Comparison of ENCODE assay signal across 15 mouse cellular contexts in the genomic region with DNA sequence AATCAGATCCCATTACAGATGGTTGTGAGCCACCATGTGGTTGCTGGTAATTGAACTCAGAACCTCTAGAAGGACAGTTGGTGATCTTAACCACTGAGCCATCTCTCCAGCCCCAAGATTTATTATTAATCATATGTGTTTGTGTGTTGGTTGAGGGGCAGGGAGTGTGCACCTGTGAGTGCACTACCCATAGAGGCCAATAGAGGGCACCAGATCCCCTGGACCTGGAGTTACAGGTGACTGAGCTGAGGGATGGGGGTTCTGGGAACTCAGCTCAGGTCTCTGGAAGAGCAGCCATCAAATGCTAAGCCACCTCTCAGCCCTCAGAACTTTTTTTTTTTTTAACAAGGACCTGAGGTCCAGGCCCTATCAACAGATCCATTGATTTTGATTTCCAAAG.
DNase-seq lines count a peak whose midpoint lies in the region; ATAC-seq and TF ChIP-seq lines count a peak whose summit lies in the region.
"Had no signal": no experiment of that assay in that cellular context is flagged by ENCODE, and none has a peak within 500 bp of the region (broad histone marks: within the 10 kb centered on the region; RNA-seq: fewer than 3 reads in every experiment).

No protein-coding gene starts in this region.

- peak; percentile 45 for TF ChIP-seq CTCF in left cerebral cortex, adult 2 months (IDR thresholded peaks at IDR 0.05)

- H3K4me3 ChIP-seq in left cerebral cortex, adult 2 months = no peak overlapping the region
- H3K4me3 ChIP-seq: erythroblast, embryonic 14.5 days; liver, embryonic 13.5 days; neural tube, embryonic 15.5 days had no signal

- no peak for ATAC-seq in erythroid progenitor cell, adult 5-6 weeks (replicated peaks; ENCODE audit: low FRiP score, poor library complexity, severe bottlenecking)
- ATAC-seq: intestine, embryonic 16.5 days had no signal

- no peak overlapping the region for H3K27ac ChIP-seq in left cerebral cortex, adult 2 months
- H3K27ac ChIP-seq: liver, embryonic 13.5 days had no signal

- peak; percentile 36 for DNase-seq in cerebellum, adult 11-12 months
- no peak for DNase-seq in cerebellum, adult 9-11 months
- no peak for DNase-seq in left cerebral cortex, adult 2 months (ENCODE audit: extremely low spot score in 1 of 2, low spot score in 2 of 2)
- no peak for DNase-seq in left cerebral cortex, adult 8-10 months (ENCODE audit: low spot score in 2 of 2)
- DNase-seq in A20 (ENCODE audit: low read depth, low spot score) = peak; percentile 21
- DNase-seq in ZHBTc4 (ENCODE audit: low read depth, low spot score) = peak; percentile 57
- DNase-seq in urinary bladder, adult 2 months (ENCODE audit: low spot score) = no peak
- DNase-seq: adrenal gland, postnatal 14 days; heart, adult 11 months; heart, postnatal 36 days; liver, embryonic 13.5 days had no signal

- intact Hi-C loops in left cerebral cortex, adult 2 months (cut with DNase I) = loop anchor here (5.0 kb wide), 1 partner anchor 43 kb away; no protein-coding TSS in a partner anchor

Comparison
In these comparisons a context has a peak if more than half of its experiments do, and no peak if none do; other contexts are left out.
1. DNase-seq: peak in cerebellum, adult 11-12 months (single experiment), A20 (single experiment) and ZHBTc4 (single experiment); none in cerebellum, adult 9-11 months (single experiment), left cerebral cortex, adult 2 months (0 of 2), left cerebral cortex, adult 8-10 months (0 of 2) and urinary bladder, adult 2 months (single experiment).